ENCODE assay signal across 15 mouse cellular contexts in the genomic region with DNA sequence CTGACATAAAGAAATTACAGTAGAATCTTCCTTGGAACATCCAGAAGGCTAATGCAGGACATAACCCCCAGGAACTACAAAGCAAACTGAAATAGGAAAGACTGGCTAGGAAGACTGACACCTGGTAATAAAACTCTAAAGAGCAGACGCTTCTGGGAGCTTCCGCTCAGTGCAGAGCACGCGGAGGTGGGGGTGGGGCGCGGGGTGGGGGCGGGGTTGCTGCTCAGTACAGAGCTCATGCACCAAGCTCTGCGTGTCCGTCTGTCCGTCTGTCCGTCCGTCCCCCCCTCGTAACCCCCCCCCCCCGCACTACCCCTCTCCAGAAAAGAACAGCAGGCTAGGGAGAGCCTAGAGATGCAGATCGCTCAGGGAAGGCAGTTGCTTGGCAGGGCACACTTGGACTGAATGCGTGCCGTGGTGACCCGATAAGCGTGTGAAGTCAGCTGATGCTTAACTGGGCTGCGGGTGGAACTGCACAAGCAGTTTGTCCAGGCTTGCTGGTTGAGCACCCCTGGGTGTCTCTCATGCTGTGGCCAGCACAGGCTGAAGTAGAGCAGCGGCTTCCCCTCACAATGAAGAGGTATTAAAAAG.
DNase-seq lines count a peak whose midpoint lies in the region; ATAC-seq and TF ChIP-seq lines count a peak whose summit lies in the region.
"Had no signal": no experiment of that assay in that cellular context is flagged by ENCODE, and none has a peak within 500 bp of the region (broad histone marks: within the 10 kb centered on the region; RNA-seq: fewer than 3 reads in every experiment).

No protein-coding gene starts in this region.

- H3K4me1 ChIP-seq in hindbrain, embryonic 16.5 days (ENCODE audit: control insufficient read depth, insufficient read depth, low read depth, low read length): no peaks in the 10 kb centered on the region
- H3K4me1 ChIP-seq in hindbrain, embryonic 13.5 days (replicated peaks): no peaks in the 10 kb centered on the region; the same call in 1 of the 2 replicates
- 0 out of 2 replicates have a peak, but pooled peaks cover 4% of the 10 kb centered on the region for H3K4me1 ChIP-seq in thymus, adult 2 months (replicated peaks; ENCODE audit: control insufficient read depth, insufficient read depth, low read length)
- H3K4me1 ChIP-seq in limb, embryonic 11.5 days (ENCODE audit: control insufficient read depth, insufficient read depth, low read length): peaks cover 4% of the 10 kb centered on the region; the same call in 1 of the 2 replicates
- H3K4me1 ChIP-seq: stomach, embryonic 15.5 days had no signal

- H3K9ac ChIP-seq in hindbrain, embryonic 16.5 days (ENCODE audit: low read depth, low read length): no peak overlapping the region
- H3K9ac ChIP-seq in hindbrain, embryonic 13.5 days: no peak overlapping the region
- H3K9ac ChIP-seq in limb, embryonic 11.5 days (ENCODE audit: low read length): no peak overlapping the region
- H3K9ac ChIP-seq: stomach, embryonic 15.5 days had no signal

- no peaks in the 10 kb centered on the region for H3K36me3 ChIP-seq in hindbrain, embryonic 16.5 days (ENCODE audit: control insufficient read depth, insufficient read depth, low read length)
- no peaks in the 10 kb centered on the region for H3K36me3 ChIP-seq in hindbrain, embryonic 13.5 days
- no peaks in the 10 kb centered on the region for H3K36me3 ChIP-seq in thymus, adult 2 months (ENCODE audit: control insufficient read depth, insufficient read depth, low read length)
- H3K36me3 ChIP-seq in limb, embryonic 11.5 days (ENCODE audit: control insufficient read depth, insufficient read depth, low read length): no peaks in the 10 kb centered on the region
- H3K36me3 ChIP-seq: stomach, embryonic 15.5 days had no signal

- TF ChIP-seq CTCF in thymus, adult 2 months (IDR thresholded peaks at IDR 0.05; ENCODE audit: borderline replicate concordance, control insufficient read depth, extremely low read depth, insufficient read depth, low read length, poor library complexity): no peak

- TF ChIP-seq POLR2A in thymus, adult 2 months (IDR thresholded peaks at IDR 0.05; ENCODE audit: control insufficient read depth, extremely low read depth, insufficient read depth, low read length, poor library complexity): no peak

- no peaks in the 10 kb centered on the region for H3K9me3 ChIP-seq in hindbrain, embryonic 16.5 days (ENCODE audit: control insufficient read depth, low read length)
- no peaks in the 10 kb centered on the region for H3K9me3 ChIP-seq in hindbrain, embryonic 13.5 days
- H3K9me3 ChIP-seq in limb, embryonic 11.5 days (ENCODE audit: control insufficient read depth, low read length): no peaks in the 10 kb centered on the region; the same call in 1 of the 2 replicates
- H3K9me3 ChIP-seq: stomach, embryonic 15.5 days had no signal

- ATAC-seq in hindbrain, embryonic 16.5 days: peak; percentile 30; the same call in 1 of the 2 replicates
- ATAC-seq in hindbrain, embryonic 13.5 days (ENCODE audit: low FRiP score): no peak; the same call in 1 of the 2 replicates
- peak; percentile 61; the same call in 1 of the 2 replicates for ATAC-seq in limb, embryonic 11.5 days (ENCODE audit: insufficient number of reproducible peaks, low FRiP score, low TSS enrichment, low read depth)
- ATAC-seq: forebrain, embryonic 14.5 days had no signal

- no peak overlapping the region for H3K4me3 ChIP-seq in hindbrain, embryonic 16.5 days (ENCODE audit: low read length)
- no peak overlapping the region for H3K4me3 ChIP-seq in hindbrain, embryonic 13.5 days
- peak overlapping the region; percentile 32 for H3K4me3 ChIP-seq in thymus, adult 2 months (ENCODE audit: control insufficient read depth, insufficient read depth, low read length)
- no peak overlapping the region for H3K4me3 ChIP-seq in limb, embryonic 11.5 days (ENCODE audit: low read depth, low read length)
- H3K4me3 ChIP-seq: stomach, embryonic 15.5 days had no signal

- no peaks in the 10 kb centered on the region for H3K27me3 ChIP-seq in hindbrain, embryonic 16.5 days (replicated peaks; ENCODE audit: control insufficient read depth, insufficient read depth, low read length)
- H3K27me3 ChIP-seq in hindbrain, embryonic 13.5 days: no peaks in the 10 kb centered on the region
- no peaks in the 10 kb centered on the region for H3K27me3 ChIP-seq in thymus, adult 2 months (ENCODE audit: control insufficient read depth, insufficient read depth, low read length)
- no peaks in the 10 kb centered on the region for H3K27me3 ChIP-seq in limb, embryonic 11.5 days (ENCODE audit: control insufficient read depth, insufficient read depth, low read length)
- H3K27me3 ChIP-seq: stomach, embryonic 15.5 days had no signal

- WGBS in hindbrain, embryonic 16.5 days: 73% methylated on average over 21 of the region's 21 CpGs
- 74% methylated on average over 21 of the region's 21 CpGs for WGBS in hindbrain, embryonic 13.5 days
- 79% methylated on average over 21 of the region's 21 CpGs for WGBS in thymus, adult 2 months
- 70% methylated on average over 21 of the region's 21 CpGs for WGBS in limb, embryonic 11.5 days

- no peak for DNase-seq in thymus, adult 2 months
- no peak for DNase-seq in thymus, postnatal 0 days (ENCODE audit: low spot score)
- no peak for DNase-seq in limb, embryonic 11.5 days (ENCODE audit: low spot score)
- DNase-seq in thymus, postnatal 4 days: peak; percentile 26
- DNase-seq in gastrocnemius, adult 18-20 months (ENCODE audit: low spot score): no peak
- no peak for DNase-seq in embryo, embryonic 11 days
- DNase-seq: adrenal gland, postnatal 25 days; cerebellum, postnatal 25 days; heart, postnatal 4 days; layer of hippocampus, postnatal 36 days; lung, postnatal 36 days had no signal

- no peak overlapping the region for H3K27ac ChIP-seq in hindbrain, embryonic 16.5 days (ENCODE audit: low read depth, low read length)
- no peak overlapping the region for H3K27ac ChIP-seq in hindbrain, embryonic 13.5 days
- no peak overlapping the region for H3K27ac ChIP-seq in thymus, adult 2 months (ENCODE audit: control insufficient read depth, insufficient read depth, low read length)
- H3K27ac ChIP-seq in limb, embryonic 11.5 days (replicated peaks; ENCODE audit: low read depth, low read length): no peak overlapping the region
- H3K27ac ChIP-seq: stomach, embryonic 15.5 days had no signal

- H3K4me2 ChIP-seq in hindbrain, embryonic 16.5 days (ENCODE audit: low read length): no peak overlapping the region
- no peak overlapping the region for H3K4me2 ChIP-seq in hindbrain, embryonic 13.5 days
- H3K4me2 ChIP-seq in limb, embryonic 11.5 days (ENCODE audit: low read depth, severe bottlenecking): no peak overlapping the region
- H3K4me2 ChIP-seq: stomach, embryonic 15.5 days had no signal
